Mouse (Mus musculus): ENCODE measurements around the gene Dtnb. TPM values are rescaled to one million over a fixed set of nuclear protein-coding genes. Genes with fewer than 3 reads are reported as not detected.

Gene Dtnb
- polyA plus RNA-seq, 1 experiment from 2014 or later: 40.5 TPM

DNA sequence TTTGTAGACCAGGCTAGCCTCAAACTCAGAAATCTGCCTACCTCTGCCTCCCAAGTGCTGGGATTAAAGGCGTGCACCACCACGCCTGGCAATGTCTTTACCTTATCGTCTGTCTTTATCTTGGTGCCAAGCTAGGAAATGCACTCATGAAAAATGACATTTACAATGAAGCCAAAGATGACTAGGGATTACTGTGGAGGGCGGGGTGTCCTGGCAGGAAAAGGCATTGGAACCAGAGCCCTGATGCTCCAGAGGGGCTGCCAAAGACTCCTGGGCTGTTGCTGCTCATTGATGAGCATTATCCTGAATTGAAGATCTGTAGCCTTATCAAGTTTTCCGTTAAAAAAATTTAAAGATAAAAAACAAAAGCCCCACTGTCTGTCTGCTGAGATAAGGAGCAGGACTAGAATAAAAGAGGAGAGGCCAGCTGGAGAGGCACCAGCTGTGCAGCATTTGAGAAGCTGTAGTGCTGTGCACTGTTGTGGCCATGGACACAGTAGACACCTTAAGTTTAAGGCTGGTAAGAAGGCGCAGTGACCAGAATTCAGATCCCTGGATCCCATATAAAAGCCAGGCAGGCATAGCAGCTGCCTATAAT, 120.7 kb downstream of the Dtnb start:
- H3K27me3 ChIP-seq: no peaks in the 10 kb centered on the region
- H3K27ac ChIP-seq (replicated peaks): no peak overlapping the region
- no peaks in the 10 kb centered on the region for H3K4me1 ChIP-seq
- 82% methylated on average over 6 of the region's 6 CpGs for WGBS
- H3K4me3 ChIP-seq (replicated peaks): no peak overlapping the region
- H3K9ac ChIP-seq: no peak overlapping the region
- H3K9me3 ChIP-seq (replicated peaks): no peaks in the 10 kb centered on the region
- no peak overlapping the region for H3K4me2 ChIP-seq (replicated peaks)
- no peaks in the 10 kb centered on the region for H3K36me3 ChIP-seq
- ATAC-seq (ENCODE audit: insufficient number of reproducible peaks, low FRiP score, low TSS enrichment, low read depth): no peak

DNA sequence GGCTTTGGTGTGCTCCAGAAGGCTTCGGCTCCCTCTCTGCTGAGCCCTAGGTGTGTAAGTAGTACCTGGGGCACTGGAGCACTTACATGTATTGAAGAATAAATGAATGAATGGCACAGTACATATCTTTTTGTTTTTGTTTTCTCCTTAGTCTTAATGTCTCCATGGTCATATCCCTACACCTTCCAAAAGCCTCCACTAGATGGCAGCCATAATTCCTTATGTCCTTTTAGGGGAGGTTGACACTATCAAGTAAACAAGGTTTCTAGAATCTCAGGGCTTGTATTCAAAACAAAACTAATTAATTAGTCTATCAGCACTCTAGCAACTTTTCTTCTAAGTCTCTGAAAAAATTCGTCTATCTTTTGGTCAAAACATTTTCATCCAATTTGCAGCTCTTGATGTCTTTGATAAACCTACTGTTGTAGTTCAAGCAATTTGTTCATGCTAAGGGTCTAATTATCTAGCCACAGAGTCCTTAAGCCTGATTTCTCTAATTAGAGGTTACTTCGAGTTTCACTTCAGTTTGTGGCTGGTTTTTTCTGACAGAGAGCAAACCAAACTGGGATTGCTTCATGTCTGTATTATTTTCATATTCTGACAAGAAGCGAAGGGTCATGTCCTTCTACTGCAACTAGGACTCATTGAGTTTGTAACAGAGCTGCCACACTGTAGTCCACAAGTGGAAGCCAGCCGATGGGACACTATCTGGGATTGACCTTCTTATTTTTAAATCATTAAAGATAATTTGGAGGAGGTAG, 123.7 kb downstream of the Dtnb start:
- no peak for ATAC-seq (ENCODE audit: insufficient number of reproducible peaks, low FRiP score, low TSS enrichment, low read depth)
- Histone ChIP-seq H3K4me1 (no peaks in the 10 kb centered on the region), H3K36me3 (no peaks in the 10 kb centered on the region), H3K9me3 (replicated peaks) (no peaks in the 10 kb centered on the region), H3K4me2 (replicated peaks) (no peak overlapping the region), H3K9ac (no peak overlapping the region), H3K4me3 (replicated peaks) (no peak overlapping the region), H3K27me3 (no peaks in the 10 kb centered on the region), H3K27ac (replicated peaks) (no peak overlapping the region)
- 60% methylated on average over 5 of the region's 5 CpGs for WGBS

DNA sequence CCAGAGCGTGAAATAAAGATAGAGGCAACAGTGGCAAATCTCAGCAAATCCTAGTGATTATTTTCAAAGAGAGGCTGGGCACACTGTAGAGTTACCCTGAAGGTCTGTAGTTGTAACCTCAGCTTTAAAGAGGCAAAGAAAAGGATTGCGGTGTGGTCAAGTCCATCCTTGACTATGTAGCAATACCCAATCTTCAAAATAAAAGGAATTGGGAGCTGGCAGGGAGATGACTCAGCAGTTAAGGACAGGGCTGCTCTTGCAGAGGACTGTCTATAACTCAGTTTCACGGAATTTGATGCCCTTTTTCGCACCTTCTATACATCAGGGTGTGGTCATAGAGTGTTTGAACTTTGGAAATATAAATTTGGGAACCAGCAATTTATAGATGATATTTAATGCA, 128.3 kb downstream of the Dtnb start:
- no peak for ATAC-seq (ENCODE audit: insufficient number of reproducible peaks, low FRiP score, low TSS enrichment, low read depth)
- 84% methylated on average over 4 of the region's 4 CpGs for WGBS
- no peaks in the 10 kb centered on the region for H3K36me3 ChIP-seq
- no peaks in the 10 kb centered on the region for H3K27me3 ChIP-seq
- no peak overlapping the region for H3K4me2 ChIP-seq (replicated peaks)
- no peak overlapping the region for H3K27ac ChIP-seq (replicated peaks)
- H3K4me3 ChIP-seq (replicated peaks): no peak overlapping the region
- H3K4me1 ChIP-seq: no peaks in the 10 kb centered on the region
- H3K9me3 ChIP-seq (replicated peaks): no peaks in the 10 kb centered on the region
- H3K9ac ChIP-seq: no peak overlapping the region

DNA sequence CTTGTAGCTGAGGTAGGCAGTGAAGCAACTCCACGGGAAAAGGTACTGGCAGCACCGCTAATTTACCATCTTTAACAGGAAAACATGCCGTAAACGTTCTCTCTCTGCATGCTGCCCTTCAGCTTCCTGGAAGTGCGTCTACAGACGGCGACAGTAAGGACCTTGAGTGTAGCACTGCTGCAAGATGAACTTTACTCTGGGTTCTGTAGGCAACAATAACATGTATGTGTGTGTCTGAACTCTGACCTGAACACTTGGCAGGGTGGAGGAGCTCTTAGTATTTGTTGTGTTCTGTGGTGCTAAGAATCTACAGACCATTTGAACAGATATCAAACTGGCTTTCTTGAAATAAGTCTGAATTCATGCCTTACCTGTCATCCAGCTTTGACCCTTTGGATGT, 130.7 kb downstream of the Dtnb start:
- H3K9me3 ChIP-seq (replicated peaks): no peaks in the 10 kb centered on the region
- H3K27ac ChIP-seq (replicated peaks): no peak overlapping the region
- H3K4me3 ChIP-seq (replicated peaks): no peak overlapping the region
- no peak for ATAC-seq (ENCODE audit: insufficient number of reproducible peaks, low FRiP score, low TSS enrichment, low read depth)
- H3K4me1 ChIP-seq: no peaks in the 10 kb centered on the region
- H3K9ac ChIP-seq: no peak overlapping the region
- no peak overlapping the region for H3K4me2 ChIP-seq (replicated peaks)
- H3K36me3 ChIP-seq: no peaks in the 10 kb centered on the region
- WGBS: 88% methylated on average over 7 of the region's 7 CpGs
- H3K27me3 ChIP-seq: no peaks in the 10 kb centered on the region

DNA sequence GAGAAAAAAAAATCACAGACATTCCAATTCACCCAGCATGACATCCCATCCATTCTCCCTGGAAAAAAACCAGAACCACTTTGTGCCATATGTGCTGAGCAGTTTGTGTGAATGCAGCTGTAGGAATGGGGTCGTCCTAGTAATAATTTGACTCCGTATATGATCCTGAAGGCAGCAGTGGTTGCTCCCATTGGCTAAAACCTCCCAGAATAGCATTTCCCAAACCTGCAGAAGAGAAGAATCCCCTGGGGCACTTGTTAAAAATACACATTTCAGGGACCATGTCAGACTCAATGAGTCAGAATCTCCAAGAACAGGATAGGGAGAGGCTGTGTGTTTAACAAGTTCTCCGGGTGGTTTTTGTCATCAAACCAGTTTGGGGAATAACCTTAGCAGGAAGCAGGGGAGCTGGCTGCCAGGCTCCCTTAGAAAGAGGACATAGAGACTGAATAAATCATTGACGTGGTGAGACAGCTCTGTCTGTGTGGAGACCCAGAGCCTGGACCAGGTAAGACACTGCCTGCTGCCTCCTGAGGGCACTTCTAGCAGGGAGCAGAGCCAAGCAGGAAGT, 147.1 kb downstream of the Dtnb start:
- H3K4me3 ChIP-seq (replicated peaks): no peak overlapping the region
- H3K4me1 ChIP-seq: peaks cover 21% of the 10 kb centered on the region; the same call in 1 of the 2 replicates
- peak; percentile 51; the same call in 1 of the 2 replicates for ATAC-seq (ENCODE audit: insufficient number of reproducible peaks, low FRiP score, low TSS enrichment, low read depth)
- WGBS: 14% methylated on average over 4 of the region's 4 CpGs
- H3K4me2 ChIP-seq (replicated peaks): no peak overlapping the region
- peak overlapping the region; percentile 73 for H3K27ac ChIP-seq (replicated peaks)
- H3K9me3 ChIP-seq (replicated peaks): no peaks in the 10 kb centered on the region
- no peak overlapping the region for H3K9ac ChIP-seq
- H3K27me3 ChIP-seq: no peaks in the 10 kb centered on the region
- H3K36me3 ChIP-seq: peaks cover 8% of the 10 kb centered on the region; the same call in 1 of the 2 replicates

DNA sequence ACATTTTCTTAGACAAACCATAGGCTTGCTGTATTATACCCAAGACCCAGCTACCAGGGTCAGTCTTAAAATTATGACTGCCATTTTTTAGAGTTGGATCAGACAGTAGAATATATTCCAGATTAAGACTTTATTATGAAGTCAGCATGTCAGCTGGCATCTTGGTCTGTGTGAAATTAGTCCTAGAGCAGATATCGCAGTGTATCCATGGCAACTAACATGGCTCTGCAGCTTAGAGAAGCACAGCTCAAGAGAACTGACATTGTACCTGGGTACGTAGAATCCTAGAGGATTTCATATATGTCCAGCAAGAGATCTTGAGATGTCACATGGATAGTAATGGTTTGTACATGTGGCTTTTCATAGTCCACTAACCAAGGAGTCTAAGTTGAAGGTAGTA, 148.3 kb downstream of the Dtnb start:
- peaks cover 29% of the 10 kb centered on the region for H3K4me1 ChIP-seq
- ATAC-seq (ENCODE audit: insufficient number of reproducible peaks, low FRiP score, low TSS enrichment, low read depth): no peak
- no peak overlapping the region for H3K4me3 ChIP-seq (replicated peaks)
- H3K36me3 ChIP-seq: peaks cover 8% of the 10 kb centered on the region; the same call in 1 of the 2 replicates
- 0 out of 2 replicates have a peak overlapping the region, but pooled peaks have one; percentile 73 for H3K27ac ChIP-seq (replicated peaks)
- H3K9me3 ChIP-seq (replicated peaks): no peaks in the 10 kb centered on the region
- no peaks in the 10 kb centered on the region for H3K27me3 ChIP-seq
- H3K4me2 ChIP-seq (replicated peaks): no peak overlapping the region
- 87% methylated on average over 2 of the region's 2 CpGs for WGBS
- no peak overlapping the region for H3K9ac ChIP-seq

DNA sequence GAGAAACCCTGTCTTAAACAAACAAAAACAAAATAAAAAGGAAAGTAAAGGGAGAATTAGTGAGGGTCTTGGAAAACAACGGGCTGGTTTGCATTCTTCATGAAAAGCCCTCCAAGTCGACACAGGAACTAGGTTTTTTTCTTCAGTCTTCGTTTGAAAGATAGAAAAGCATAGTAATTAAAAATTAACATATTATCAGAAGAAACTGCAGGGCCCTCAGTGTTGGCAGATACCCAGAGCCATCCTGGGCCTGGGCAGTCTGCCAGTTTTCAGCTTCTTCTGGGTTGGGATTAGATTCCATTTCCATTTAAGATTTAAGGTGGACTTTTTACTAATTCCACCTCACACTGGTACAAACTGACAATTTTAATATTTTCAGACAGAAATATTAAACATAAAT, 151.6 kb downstream of the Dtnb start:
- Histone ChIP-seq H3K27me3 (no peaks in the 10 kb centered on the region), H3K9me3 (replicated peaks) (no peaks in the 10 kb centered on the region), H3K27ac (replicated peaks) (no peak overlapping the region), H3K4me2 (replicated peaks) (no peak overlapping the region), H3K9ac (no peak overlapping the region), H3K4me3 (replicated peaks) (no peak overlapping the region), H3K36me3 (peaks cover 8% of the 10 kb centered on the region; the same call in 1 of the 2 replicates), H3K4me1 (peaks cover 15% of the 10 kb centered on the region)
- WGBS: 31% methylated on average over 3 of the region's 3 CpGs
- ATAC-seq (ENCODE audit: insufficient number of reproducible peaks, low FRiP score, low TSS enrichment, low read depth): no peak

DNA sequence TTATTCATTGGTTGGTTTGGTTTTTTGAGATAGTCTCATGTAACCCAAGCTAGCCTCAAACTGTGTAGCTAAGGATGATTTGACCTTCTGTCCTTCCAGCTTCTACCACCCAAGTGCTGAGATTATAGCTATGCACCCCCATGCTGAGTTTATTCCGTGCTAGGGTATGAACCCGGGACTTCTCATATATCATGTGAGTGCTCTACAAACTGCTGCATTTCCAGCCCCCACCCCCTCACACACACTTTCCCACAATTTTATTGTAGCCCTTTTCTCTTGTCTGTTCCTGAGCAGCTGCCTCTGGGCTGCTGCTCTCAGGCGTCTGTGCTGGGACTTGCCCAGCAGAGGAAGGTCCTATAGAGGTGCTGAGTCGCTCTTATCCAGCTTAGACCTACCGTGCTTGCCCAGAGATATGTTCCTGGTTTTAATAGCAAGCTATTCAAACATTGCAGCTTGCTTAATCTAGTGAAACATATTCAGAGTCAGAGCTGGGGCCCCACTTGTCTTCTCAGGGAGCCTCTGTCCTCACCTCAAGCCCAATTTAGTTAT, 152.7 kb downstream of the Dtnb start:
- no peaks in the 10 kb centered on the region for H3K27me3 ChIP-seq
- H3K9me3 ChIP-seq (replicated peaks): no peaks in the 10 kb centered on the region
- peaks cover 8% of the 10 kb centered on the region; the same call in 1 of the 2 replicates for H3K36me3 ChIP-seq
- WGBS: 34% methylated on average over 5 of the region's 5 CpGs
- H3K4me3 ChIP-seq (replicated peaks): no peak overlapping the region
- H3K27ac ChIP-seq (replicated peaks): peak overlapping the region; percentile 44
- H3K4me2 ChIP-seq (replicated peaks): no peak overlapping the region
- no peak overlapping the region for H3K9ac ChIP-seq
- H3K4me1 ChIP-seq: peaks cover 8% of the 10 kb centered on the region
- no peak for ATAC-seq (ENCODE audit: insufficient number of reproducible peaks, low FRiP score, low TSS enrichment, low read depth)

DNA sequence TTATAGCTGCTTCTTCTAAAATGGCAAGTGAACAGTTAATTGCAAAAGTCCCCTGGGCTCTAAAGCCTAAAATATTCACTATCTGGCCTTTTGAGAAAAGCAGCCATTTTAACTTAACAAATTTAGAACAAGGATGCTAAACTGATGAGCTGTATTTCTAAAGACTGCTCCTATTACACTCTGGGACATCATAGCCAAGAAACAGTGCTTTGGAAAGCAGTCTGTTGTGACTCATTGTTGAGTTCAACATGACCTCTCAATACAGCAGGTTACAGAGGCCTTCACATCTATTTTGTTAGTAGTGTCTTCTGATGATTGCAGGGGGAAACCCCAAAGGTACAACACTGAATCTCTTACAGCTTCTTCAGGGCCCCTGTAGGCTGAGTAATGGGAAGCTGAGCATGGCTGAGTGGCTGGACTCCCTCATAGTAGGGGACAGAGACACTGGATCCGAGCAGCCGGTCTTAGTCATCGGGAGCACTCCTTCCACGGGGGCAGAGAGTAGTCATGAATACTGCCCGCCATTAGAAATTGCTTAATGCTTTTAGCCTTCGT, 157.4 kb downstream of the Dtnb start:
- no peaks in the 10 kb centered on the region for H3K27me3 ChIP-seq
- H3K27ac ChIP-seq (replicated peaks): no peak overlapping the region
- WGBS: 91% methylated on average over 6 of the region's 6 CpGs
- no peak overlapping the region for H3K4me3 ChIP-seq (replicated peaks)
- H3K9me3 ChIP-seq (replicated peaks): no peaks in the 10 kb centered on the region
- no peaks in the 10 kb centered on the region for H3K36me3 ChIP-seq
- H3K4me1 ChIP-seq: peaks cover 8% of the 10 kb centered on the region
- H3K4me2 ChIP-seq (replicated peaks): no peak overlapping the region
- H3K9ac ChIP-seq: no peak overlapping the region
- no peak for ATAC-seq (ENCODE audit: insufficient number of reproducible peaks, low FRiP score, low TSS enrichment, low read depth)

DNA sequence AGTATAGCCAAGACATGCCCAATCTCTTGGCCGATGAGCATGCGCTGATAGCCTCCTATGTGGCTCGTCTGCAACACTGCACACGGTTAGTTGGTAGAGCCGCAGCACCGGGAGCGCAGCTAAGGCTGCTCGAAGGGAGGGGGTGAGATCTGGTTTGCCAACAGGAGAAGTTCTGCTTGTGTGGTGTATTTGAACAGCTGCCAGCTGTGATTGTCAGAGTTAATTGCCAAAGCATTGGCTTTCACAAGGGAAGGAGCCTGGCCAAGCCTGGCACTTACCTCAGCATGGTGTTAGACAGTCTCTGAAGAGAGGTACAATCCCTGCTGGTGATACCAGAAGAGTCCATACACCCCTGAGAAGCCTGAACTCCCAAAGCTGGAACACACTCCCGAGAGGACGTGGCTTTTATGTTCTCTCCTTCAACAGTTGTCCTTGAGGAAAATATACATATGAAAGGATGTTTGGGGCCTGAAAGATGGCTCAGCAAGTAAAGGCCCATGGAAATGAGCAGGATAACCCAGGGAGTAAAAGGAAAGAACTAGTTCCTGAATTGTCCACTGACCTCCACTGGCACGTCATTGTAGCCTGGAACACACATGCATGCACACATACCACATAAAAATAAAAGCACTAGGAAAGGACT, 160.6 kb downstream of the Dtnb start:
- Histone ChIP-seq H3K27me3 (no peaks in the 10 kb centered on the region), H3K4me2 (replicated peaks) (no peak overlapping the region), H3K4me3 (replicated peaks) (no peak overlapping the region), H3K9me3 (replicated peaks) (no peaks in the 10 kb centered on the region), H3K27ac (replicated peaks) (no peak overlapping the region), H3K4me1 (no peaks in the 10 kb centered on the region), H3K9ac (no peak overlapping the region), H3K36me3 (peaks cover 4% of the 10 kb centered on the region; the same call in 1 of the 2 replicates)
- no peak for ATAC-seq (ENCODE audit: insufficient number of reproducible peaks, low FRiP score, low TSS enrichment, low read depth)
- 70% methylated on average over 11 of the region's 11 CpGs for WGBS

DNA sequence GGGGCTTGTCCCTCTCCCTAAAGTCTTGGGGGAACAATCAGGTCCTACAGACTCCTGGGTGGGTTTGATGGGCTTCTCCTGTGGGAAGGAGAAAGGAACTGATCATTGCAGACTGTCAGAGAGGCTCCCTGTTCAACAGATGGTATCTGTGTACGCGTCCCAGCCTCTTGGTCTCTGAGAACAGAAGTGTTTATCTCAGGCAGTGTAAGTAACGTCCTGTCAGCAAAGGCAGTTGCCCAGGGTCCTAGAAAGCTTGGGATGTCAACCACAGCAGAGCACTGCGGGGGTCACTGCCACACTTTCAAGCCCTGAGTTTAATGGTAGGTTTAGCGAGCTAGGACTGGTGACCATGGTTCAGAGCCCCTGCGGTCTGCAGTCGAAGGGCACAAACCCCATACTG, 161.1 kb downstream of the Dtnb start:
- Histone ChIP-seq H3K9me3 (replicated peaks) (no peaks in the 10 kb centered on the region), H3K27me3 (no peaks in the 10 kb centered on the region), H3K4me2 (replicated peaks) (no peak overlapping the region), H3K4me1 (no peaks in the 10 kb centered on the region), H3K9ac (no peak overlapping the region), H3K27ac (replicated peaks) (no peak overlapping the region), H3K4me3 (replicated peaks) (no peak overlapping the region), H3K36me3 (peaks cover 4% of the 10 kb centered on the region; the same call in 1 of the 2 replicates)
- WGBS: 77% methylated on average over 7 of the region's 7 CpGs
- no peak for ATAC-seq (ENCODE audit: insufficient number of reproducible peaks, low FRiP score, low TSS enrichment, low read depth)
